Mouse (Mus musculus): ENCODE measurements around the gene Tpst1.

The Tpst1 gene

DNA sequence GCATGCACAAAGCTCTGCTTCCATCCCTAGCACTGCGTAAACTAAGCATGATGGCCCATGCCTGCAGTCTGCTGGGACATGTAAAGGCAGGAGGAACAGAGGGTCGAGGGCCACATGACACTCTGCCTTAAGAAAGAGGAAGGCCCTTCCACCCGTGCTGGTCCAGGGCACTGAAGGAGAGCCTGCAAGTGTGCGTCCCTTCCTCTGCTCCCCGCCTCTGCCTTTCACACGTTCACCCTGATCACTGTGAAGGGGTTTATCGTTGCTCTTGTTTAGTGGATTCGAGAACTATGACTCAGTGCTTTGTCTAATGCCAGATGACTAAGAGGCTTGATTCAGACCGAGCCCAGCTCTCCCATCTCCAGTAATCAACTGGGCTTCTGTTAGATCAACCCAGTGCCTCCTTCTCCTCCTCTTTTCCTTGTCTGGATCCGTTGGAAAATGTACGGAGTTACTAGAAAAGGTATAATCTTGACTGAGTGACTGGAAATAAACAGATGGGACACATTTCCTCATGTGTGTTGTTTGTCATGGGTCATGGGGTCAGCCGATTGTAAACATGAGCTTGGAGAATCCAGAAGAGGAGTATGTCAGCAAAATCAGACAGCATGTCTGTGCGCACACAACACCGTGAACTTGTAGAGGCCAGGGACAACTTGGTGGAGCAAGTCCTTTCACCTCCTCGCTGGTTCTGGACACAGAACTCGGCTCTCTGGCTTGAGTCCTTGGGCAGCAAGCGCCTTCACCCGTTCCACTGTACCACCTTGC lies 16.7 kb downstream of the Tpst1 start:
- no peak for DNase-seq

DNA sequence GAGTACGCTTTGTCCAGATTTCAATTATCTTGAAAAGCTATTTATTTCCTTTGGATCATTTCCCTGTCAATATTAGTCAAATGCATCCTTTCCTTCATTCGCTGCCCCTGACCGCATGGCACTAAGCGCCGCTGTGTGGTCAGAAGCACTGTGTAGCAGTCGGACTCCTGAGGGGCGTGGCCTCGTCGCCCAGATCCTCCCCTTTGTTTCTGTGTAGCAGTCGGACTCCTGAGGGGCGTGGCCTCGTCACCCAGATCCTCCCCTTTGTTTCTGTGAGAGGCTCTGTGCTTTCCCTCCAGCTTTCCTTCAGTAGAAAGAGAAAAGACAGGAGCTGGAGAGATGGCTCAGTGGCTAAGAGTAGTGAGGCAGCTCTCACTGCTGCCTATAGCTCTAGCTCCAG lies 23.6 kb downstream of the Tpst1 start:
- DNase-seq: no peak

DNA sequence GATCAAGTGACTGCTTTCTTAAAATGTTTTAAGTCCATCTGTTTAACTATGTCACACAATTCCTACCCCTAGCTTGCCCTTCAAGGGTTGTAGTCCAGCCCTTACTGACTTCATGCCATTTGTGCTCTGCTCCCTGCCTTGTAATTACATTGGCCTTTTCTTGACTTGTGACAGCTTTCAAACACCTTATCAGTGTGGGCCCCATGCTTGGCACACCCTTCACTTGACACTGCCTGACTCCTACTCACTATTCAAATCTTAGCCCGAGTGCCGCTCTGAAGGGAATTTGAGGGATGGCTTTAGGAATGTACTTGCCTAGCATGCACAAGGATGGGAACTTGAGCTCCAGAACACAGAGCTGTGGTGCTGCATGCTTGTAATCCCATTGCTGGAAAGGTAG lies 24.7 kb downstream of the Tpst1 start:
- no peak for DNase-seq

DNA sequence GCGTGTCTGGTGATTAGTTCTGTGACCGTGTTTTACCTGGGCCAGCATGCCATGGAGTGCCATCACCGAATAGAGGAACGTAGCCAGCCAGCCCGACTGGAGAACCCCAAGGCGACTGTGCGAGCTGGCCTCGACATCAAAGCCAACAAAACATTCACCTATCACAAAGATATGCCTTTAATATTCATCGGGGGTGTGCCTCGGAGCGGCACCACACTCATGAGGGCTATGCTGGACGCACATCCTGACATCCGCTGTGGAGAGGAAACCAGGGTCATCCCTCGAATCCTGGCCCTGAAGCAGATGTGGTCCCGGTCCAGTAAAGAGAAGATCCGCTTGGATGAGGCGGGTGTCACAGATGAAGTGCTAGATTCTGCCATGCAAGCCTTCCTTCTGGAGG lies 28.6 kb downstream of the Tpst1 start:
- no peak for DNase-seq

DNA sequence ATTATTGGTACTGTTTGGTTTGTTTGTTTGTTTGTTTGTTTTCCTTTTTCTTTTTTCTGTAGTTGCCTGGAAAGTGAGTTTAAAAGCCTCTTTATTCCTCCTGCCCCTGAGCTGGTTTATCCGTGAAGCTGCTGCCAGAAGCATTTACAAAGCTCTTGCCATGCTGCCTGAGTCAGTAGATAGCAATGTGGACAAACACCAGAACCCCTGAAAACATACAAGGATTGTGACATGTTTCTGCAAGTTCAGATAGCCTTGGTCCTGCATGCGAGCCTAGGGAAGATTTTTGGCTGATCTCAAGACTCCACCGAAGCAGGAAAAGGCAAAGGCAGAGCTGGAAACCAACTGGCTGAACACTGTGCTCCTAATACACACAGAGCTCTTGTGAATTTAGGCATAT lies 36.2 kb downstream of the Tpst1 start:
- no peak for DNase-seq

DNA sequence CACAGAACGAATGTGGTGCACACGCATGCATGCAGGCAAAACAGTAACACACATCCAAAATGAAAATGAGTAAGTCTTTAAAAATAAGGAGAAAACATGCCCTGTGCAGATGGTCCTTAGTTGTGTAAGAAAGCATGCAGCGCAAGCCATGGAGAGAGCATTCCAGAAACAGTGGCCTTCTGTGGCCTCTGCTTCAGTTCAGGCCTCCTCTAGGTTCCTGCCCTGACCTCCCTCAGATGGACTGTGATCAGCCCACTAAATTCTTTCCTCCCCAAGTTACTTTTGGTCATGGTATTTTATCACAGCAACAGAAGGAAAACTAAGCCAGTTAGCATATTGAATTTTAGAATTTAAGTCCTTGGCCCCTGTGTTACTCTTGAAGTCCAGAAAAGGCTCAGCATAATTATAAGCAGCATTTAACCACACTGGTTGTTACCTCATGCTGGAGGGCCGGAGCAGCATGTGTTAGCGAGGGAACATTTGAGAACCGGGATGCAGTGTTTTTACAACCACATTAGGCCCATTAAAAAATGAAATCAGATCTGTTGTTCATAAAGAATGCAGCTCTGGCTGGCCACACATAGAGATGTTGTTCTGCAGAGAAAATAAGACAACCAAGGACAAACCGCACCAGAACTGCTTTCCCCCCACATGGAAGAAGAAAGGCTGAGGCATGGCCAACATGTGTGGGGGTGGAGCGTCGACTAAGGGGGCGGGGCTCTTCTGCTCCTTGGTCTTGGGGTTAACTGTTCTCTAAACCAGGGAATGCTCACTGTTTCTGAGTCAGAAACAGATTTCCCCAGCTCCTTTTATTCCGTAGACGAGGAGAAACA lies 37.7 kb downstream of the Tpst1 start:
- DNase-seq: no peak

DNA sequence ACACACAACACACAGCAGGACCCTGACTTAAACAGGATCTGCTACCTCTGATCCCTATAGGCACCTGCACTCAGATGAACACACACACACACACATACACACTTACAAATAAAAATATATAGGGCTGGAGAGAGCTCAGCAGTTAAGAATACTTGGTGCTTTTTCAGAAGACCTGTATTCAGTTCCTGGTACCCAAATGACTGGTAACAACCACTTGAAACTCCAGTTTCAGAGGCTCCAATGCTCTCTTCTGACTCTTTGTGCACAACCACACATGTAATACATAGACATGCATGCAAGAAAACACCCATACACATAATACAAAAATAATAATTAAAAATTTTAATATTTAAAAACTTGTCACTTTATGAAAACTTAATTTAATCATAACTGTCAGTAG lies 39.5 kb downstream of the Tpst1 start:
- no peak for DNase-seq

DNA sequence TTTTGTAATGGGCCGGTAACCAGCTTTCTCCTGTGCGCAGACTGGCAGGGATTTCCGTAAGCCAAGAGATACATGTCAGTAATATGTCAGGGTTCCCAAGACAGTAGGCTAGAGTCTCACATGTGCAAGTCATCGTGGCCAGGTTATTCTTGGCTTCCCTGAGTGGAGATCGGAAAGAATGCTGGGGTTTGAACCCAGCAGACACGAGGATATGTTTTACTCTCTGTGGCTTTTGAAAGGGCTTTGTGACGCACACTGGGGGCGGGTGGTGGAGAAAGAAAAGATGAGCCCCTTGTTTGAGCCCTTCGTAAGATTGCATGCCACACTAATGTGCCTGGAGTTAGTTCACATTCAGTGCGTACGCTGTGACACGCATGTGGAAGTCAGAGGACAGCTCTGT lies 43.0 kb downstream of the Tpst1 start:
- DNase-seq: no peak

DNA sequence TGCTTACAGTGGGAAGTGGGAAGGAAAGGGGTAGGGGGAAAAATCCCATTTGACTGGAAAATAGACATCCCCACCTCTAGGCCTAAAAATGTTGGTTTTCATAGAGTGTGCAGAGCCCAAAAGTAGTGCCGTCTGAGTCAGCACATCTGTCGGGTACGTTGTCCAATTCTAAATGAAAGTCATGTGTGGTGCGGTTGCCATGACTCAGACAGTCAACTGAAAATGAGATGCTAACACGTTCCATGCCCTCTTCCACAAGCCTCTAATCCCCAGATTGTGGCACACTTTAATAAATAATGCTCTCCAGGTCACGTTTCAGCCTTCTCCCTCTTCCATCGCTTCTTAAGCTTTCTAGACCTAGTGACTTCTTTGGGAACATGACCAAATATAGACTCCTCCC lies 43.7 kb downstream of the Tpst1 start:
- no peak for DNase-seq

DNA sequence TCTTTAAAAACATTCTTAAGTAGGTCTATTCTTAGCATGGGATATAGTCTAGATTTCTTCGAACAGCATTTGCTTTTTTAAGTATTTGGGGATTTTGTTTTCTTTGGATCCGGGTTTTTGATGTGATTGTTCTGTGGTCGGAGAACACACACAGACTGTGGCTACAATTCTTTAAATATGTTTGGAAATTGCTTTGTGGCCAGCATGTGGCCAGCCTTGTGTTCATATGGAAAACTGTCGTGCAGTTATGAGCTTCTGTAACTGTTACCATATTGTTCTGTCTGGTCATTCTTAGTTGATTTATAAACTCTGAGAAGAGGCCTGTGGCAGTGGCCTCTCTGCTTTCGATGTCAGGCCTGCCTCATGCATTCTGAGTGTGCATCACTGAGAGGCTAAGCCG lies 44.8 kb downstream of the Tpst1 start:
- no peak for DNase-seq

DNA sequence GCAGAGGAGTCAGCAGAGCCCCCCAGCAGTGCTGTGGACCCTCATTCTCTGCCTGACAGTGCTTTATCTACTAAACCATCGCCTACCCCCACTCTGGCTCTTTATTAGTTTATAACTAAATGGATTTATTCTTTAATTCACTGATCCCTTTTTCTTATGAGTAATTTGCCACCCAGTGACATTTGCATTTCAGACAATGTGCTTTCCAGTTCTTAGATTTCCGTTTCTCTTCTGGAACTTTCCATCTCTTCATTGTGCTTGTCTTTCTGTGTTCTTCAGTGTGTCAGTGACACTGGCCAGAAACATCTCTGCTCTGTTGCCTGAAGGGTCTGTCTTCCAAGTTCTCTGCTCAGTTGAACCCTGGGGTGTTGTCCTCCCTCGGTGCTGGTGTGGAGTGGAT lies 46.1 kb downstream of the Tpst1 start:
- DNase-seq: no peak

DNA sequence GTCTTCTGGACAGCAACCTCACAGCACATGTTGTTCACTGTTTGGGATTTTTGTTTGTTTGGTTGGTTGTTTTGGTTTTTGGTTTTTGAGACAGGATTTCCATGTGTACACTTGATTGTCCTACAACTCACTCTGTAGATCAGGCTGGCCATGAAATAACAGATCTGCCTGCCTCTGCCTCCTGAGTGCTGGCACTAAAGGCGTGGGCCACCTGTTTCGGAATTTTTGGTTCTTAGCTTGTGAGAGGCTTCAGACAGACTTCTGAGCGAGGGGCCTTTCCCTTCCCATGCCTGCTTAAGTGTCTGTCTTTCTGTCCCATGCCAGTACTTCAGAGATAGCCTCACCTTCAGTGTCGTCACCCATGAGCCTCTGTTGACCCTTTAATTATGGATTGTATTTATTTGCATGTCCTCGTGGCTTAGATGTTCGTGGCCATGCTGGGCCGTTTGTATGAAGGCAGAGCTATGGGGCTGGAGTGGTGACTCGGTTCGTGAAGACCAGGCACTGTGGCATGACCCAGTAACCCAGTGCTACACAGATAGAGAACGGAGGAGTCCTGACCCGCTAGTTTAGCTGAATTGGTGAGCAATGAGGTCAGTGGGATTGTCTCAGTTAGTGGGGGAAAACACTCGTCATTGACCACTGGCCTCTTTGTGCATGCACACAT lies 47.1 kb downstream of the Tpst1 start:
- no peak for DNase-seq

DNA sequence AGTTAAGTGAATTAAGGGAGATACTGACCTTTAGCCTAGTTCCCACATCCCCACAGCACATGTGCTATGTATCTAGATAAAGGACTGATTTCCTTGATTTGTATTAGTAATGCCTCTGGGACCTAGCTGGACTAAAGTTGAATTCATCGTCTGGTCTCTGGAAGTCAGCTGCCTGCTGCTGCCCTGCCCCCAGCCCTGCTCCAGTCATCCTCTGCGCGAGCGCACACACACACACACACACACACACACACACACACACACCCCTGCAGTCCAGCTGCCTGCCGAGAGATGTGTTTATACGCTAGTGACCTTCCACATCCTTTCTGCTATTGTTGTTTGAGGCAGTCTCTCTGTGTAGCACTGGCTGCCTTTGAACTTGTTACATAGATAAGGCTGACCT lies 47.8 kb downstream of the Tpst1 start:
- DNase-seq: no peak

DNA sequence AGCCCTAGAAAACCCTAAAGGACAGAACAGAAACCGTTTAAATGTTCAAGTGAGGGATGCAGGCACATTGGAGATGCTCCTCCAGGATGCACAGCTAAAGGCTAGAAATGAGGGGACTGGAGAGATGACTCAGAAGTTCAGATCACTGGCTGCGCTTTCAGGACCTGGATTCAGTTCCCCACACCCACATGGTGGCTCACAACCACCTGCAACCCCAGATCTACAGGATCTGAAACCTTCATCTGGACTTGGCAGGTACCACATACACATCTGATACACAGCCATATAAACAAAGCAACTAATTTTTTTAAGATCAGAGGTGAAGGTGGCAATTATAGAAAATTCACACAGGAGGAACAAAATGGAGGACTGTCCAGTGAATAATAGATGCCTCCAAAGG lies 49.2 kb downstream of the Tpst1 start:
- DNase-seq: no peak

DNA sequence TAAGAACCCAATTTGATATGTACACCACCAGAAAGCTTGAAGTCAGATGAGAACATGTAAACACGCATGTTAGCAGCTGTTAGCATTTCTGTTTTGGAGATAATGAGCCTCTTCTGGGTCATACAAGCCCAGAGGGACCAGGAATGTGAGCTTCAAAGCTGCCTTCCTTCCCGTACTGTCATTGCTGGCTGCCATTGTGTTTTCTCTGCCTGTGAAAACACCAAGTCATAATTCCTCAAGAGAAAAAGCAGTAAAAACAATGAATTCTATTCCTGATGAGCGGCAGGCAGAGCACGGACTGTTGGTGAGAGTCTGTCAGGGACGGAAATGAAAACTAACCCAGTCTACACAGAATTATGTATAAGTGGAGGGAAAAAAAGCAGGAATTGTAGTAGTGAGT lies 51.1 kb downstream of the Tpst1 start:
- DNase-seq: no peak

DNA sequence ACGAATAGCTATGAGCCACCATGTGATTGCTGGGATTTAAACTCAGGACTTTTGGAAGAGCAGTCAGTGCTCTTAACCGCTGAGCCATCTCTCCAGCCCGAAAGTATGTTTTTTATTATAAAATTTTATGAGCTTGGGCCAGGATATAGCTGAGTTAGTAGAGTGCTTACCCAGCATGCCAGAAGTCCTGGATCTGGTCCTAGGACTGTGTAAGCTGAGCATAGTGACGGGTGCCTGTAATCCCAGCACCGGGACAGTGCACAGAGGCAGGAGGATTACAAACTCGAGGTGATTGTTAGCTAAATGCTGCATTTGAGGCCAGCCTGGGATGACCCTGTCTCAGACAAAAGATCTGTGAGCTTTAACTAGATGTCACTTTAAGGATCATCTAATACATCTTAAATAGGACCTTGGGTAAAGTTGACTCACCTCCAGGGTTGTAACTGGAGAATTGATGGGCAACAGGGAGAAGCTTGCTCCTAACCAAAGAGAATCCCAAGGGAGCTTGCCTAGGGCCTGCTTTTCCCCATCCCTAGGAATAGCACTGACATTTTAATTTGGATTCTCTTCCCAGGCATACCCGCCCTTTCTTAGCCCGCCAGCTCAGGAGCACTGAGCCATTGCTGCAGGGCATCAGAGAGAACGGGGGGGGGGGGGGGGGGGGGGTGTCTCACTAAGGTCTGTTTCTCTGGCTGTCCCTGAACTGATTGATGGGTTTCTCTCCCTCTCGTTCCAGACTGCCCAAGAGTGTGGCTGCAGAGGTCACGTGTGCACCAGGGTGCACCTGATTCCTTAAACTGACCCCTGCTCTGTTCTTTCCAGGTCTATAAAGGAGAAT lies 55.8 kb downstream of the Tpst1 start:
- no peak for DNase-seq

DNA sequence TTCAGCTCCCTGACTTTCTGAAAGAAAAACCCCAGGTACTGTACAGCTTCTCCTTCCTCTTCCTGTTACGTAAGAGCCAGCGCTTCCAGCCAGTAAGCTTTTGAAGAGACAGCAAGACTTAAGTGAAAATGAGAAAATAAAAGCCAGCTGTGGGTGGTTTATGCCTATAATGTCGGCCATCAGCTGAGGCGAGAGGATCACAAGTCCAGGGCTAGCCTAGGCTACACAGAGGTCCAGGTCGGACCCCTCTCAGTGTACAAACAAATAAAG lies 56.3 kb downstream of the Tpst1 start:
- no peak for DNase-seq

DNA sequence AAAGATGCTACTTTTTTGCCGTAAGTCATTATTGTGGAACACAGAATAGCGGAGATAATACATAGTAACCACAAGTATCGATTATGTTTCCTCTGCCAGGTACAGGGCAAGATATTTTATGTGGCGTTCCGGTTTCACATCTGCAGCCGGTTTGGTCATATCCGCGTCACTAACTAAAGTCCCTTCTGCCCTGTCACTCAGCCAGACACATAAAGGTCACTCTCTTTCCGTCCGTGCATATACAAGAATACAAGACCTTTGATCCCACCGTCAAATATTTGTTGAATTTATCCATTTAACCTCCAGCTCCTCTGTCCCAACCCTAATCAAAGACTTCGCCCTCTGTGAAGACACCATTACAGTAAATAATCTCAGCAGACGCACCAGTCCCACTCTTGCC lies 63.5 kb downstream of the Tpst1 start:
- no peak for DNase-seq

DNA sequence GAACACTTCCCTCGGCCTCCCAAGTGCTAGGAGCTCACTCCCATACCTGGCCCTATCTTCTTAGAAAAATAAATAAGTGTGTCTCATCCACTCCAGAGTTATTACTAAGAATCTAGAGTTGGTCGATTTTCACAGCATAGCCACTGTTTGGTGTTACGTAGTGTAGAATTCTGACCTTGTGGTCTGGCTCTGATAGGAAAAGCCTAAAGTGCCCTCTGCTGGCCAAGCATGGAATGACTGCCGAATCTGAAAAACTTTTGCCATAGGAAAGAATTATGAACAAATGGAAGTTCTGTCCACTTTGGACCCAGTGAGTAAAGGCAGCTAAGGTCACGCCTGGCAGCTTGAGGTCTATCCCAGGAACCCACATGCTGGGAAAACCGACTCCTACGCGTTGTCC lies 66.3 kb downstream of the Tpst1 start:
- peak; percentile 80 for DNase-seq

DNA sequence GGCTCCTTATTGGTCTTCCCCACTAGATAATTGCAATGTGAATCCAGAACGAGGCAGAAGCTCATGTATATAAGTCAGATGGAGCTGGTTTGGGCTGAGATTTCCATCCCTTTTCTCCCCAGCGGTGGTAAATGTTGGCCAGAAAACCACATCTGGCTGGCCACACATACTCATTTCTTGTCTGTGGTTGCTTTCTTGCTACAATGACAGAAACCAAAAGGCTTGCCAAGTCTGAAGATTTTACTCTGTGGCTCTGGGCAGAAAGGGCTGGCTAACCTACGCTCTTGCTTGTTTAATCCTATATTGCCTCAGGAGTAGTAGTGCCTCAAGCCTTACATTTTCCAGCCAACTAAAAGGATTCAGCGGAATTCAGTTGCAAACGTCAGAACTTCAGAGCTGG lies 68.0 kb downstream of the Tpst1 start:
- no peak for DNase-seq

DNA sequence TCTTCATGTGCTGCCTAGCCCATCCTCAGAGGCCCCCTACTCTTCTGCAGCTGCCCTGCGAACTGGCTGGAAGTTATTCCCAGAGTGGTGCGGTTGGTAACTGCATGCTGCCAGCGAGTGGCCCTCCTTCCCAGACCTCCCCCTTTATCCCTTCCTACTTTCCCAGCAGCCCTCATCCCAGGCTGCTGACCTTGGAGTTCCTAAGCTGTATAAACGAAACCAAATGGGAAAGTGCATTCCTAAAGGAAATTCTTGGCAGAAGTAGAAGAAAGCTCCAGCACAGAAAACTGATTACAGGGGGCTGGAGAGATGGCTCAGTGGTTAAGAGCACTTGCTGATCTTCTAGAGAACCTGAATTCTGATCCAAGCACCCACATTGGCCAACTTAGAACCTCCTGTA lies 68.9 kb downstream of the Tpst1 start:
- DNase-seq: no peak

DNA sequence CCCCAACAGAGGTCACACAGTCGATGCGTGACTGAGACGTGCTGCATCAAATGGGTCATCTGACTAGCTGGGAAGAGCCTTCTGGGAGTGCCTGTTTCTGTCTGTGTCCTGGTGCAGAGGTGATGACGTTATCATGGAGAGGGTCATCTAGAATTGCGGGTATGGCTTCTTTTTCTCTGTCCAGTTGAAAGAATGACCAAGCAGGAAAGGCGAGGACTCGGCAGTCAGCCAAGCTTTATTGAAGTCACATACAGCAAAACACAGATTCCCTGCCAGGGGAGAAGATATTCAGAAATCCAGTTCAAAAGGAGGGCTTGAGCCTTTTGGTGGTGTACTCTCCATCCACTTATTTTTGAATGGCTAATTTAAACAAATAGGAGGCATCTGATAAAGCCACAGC lies 70.0 kb downstream of the Tpst1 start:
- DNase-seq: no peak

DNA sequence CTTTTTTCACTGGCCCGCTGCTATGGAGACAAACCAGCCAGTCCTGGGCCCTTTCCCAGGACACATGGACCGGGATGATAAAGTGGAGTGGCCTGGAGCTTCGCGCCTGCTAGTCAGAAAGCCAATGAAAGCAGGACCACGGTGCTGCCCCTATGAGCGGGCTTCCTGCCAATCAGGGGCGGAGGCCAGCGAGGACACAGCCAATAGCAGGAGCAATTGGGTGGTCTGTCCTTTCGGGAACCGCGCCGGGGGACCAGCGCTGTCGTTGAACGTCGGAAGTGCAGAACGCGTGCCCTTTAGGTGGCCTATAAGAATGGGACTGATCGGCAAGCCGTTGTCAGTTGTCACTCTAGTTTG lies 70.8 kb downstream of the Tpst1 start:
- DNase-seq: no peak

All from cerebellum, adult 8-10 months (tissue).